Mouse (Mus musculus) central nervous system, embryonic 14 days (tissue): ENCODE data around the gene Zfp426. TPM values are rescaled to one million over a fixed set of nuclear protein-coding genes. Genes with fewer than 3 reads are reported as not detected.

ENCODE experiments used
- polyA plus RNA-seq: library from polyadenylated mRNA; depleted of rRNA; stranded (reverse); fragments of >200 nt; gene quantifications from 2 replicates; pipeline ENCODE4 v1.2.3, GENCODE M21; 2012; rRNA removed

Zfp426 gene
- 23.7 and 27.0 TPM in 2 replicates for polyA plus RNA-seq

DNA sequence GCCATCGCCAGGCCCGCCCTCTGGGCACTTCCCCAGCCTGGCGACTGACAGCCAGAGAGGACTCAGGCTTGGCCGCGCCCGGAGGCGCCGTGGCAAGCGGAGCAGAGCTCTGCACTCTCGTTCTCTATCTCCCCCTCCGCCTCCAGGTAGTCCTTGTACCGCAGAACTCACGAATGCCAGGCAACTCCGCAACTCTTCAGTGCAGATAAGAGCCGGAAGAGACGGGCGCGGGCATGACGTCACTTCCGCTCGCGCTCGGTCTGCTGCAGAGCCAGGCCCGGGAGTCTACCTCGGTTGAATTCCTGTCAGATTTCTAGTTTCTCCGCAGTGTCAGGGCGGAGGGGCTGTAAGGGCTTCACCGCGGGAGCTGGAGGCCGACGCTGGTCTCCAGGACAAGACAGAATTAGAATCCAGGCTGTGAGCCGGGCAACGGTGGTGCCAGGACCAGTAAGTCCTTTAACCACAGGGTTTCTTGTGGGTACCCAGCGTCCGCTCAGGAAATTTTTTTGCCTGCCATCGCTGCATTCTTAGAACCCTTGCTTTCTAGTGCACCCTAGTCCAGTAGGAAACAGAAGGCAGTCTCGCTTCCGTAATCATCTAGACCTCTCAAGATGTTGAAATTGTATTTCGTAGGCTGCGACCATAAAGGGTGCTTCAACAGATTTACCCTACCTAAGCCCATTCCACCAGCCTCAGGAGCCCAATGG is at the start of gene Zfp426:
Gene Zfp426, minus strand, starts transcription at position 220 of the 707 bp plus-strand sequence.

DNA sequence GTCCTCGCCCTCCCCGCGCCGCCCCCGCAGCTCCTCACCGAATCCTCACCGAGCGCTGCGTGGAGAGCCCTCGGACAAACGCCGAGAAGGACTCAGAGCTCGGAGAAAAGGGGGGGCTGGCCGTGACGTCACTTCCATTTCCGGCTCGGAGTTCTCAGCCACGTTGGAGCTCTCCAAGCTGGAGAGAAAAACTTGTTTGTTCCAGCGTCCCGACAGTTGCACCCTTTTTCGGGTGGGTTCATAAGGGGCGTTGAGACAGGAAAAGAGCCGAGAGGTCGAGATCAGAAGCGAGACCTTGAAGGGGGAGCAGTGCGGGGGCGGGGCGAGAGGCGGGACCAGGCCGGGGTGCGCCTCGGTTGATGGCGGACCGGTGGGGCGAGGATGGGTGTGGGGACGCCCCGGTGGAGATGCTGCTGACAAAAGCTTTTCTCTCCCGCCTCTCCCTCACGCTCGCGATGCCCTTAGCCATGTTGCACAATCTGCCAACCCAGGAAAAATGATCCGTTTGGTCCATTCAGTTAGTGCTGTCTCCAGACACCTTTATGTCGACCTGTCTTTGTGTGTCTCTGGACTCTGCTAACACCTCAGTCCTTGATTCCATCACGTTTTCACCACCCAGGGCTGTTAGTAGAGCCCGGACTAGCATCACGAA is 28.9 kb upstream of the Zfp426 start, which contains the start of gene Zfp266:
Gene Zfp266, minus strand, starts transcription at position 112 of the 652 bp plus-strand sequence.

DNA sequence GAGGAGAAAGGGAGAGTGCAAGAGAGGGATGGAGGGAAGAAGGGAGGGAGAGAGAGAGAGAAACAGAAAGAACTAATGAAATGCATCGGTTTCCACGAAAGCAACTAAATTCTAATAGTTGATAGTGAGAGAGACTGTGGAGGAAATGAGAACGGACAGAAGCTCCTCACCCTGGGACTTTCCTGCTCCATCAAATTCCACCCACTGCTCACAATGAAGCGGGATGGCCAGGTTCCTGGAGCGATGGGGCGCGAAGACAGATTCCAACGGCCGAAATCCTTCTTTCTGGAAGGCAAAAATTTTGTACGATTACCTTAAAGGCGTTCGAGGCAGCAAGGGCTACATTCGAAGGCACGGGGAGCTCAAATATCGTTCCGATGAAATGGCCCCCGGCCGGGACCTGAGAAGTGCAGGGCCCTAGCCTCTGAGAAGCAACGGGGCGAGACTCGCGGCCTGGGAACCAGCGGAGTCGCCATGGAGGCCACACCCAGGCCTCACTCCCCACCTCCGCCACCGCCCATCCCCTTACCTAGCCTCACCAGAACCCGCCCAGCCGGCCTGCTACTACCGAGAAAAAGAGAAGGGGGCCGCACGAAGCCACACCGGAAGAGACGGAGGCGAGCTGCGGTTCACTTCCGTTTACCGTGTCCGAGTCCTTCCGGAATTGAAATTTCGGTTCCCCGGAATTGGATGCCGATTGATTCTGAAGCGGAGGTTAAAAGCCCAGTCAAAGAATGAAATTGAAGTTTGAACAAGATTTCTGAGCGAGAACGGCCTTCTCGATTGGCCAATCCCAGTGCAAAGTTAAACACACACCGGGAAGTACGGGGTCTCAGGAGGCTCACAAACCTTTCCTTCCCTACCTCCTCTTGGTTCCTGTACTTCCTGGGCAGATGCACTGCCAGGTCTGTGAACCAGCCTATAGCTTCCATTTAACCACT is 32.9 kb downstream of the Zfp426 start, which contains the start of gene Zfp26:
Gene Zfp26, minus strand, starts transcription at position 786 of the 941 bp plus-strand sequence.

Other genes starting within 250 kb of the Zfp426 start
- gene Olfr39, start 210.4 kb downstream of the Zfp426 start, polyA plus RNA-seq: not detected in 2 replicates
- gene Olfr873, start 194.2 kb downstream of the Zfp426 start, polyA plus RNA-seq: not detected in 2 replicates
- 0.02 TPM in 1 of 2 replicates, not detected in the other for gene Olfr18, start 156.7 kb downstream of the Zfp426 start, polyA plus RNA-seq
- gene Zfp560, start 107.6 kb downstream of the Zfp426 start, polyA plus RNA-seq: 32.0 and 34.8 TPM in 2 replicates
- 14.4 and 14.9 TPM in 2 replicates for gene Zfp26, start 32.6 kb downstream of the Zfp426 start, polyA plus RNA-seq
- 47.0 and 57.0 TPM in 2 replicates for gene Zfp266, start 28.7 kb upstream of the Zfp426 start, polyA plus RNA-seq
- 23.8 and 24.6 TPM in 2 replicates for gene Zfp846, start 88.5 kb upstream of the Zfp426 start, polyA plus RNA-seq
- gene Ubl5, start 150.1 kb upstream of the Zfp426 start, polyA plus RNA-seq: 557 and 739 TPM in 2 replicates
- gene Fbxl12, start 152.0 kb upstream of the Zfp426 start, polyA plus RNA-seq: 30.4 and 36.1 TPM in 2 replicates
- 31.5 and 34.3 TPM in 2 replicates for gene Pin1, start 159.3 kb upstream of the Zfp426 start, polyA plus RNA-seq